ENCODE assay signal across 16 mouse cellular contexts in the genomic region with DNA sequence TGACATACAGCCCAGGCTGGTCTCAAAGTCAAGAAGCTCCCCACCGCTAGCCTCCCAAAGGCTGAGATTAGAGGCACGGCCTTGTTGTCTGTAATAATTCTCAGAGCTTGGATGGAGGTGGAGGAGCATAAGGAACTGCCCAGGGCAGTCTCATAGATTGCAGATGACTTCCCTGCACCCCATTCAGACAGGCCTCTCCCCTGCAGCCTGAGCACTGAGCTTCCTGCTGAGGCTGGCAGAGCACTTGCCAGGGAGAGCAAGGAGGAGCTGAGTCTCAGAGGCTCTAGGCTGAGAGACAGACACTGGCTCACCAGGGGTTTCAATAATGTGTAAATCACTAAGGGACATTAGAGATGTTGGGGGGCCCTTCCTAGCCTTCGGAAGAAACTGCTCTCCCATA.
A peak's percentile ranks its signal among the peaks of the same experiment; 100 is the strongest.
DNase-seq lines count a peak whose midpoint lies in the region; ATAC-seq and TF ChIP-seq lines count a peak whose summit lies in the region.
"Had no signal": no experiment of that assay in that cellular context is flagged by ENCODE, and none has a peak within 500 bp of the region (broad histone marks: within the 10 kb centered on the region; RNA-seq: fewer than 3 reads in every experiment).

No protein-coding gene starts in this region.

- H3K4me1 ChIP-seq in heart, adult 2 months (ENCODE audit: control insufficient read depth, insufficient read depth, low read length): peaks cover 2% of the 10 kb centered on the region; the same call in 1 of the 2 replicates
- peaks cover 20% of the 10 kb centered on the region for H3K4me1 ChIP-seq in hindbrain, embryonic 13.5 days (replicated peaks)
- peaks cover 19% of the 10 kb centered on the region for H3K4me1 ChIP-seq in midbrain, embryonic 13.5 days (replicated peaks)
- H3K4me1 ChIP-seq in neural tube, embryonic 15.5 days: peaks cover 18% of the 10 kb centered on the region
- H3K4me1 ChIP-seq: embryonic facial prominence, embryonic 15.5 days had no signal

- H3K4me3 ChIP-seq in heart, adult 2 months: no peak overlapping the region
- no peak overlapping the region for H3K4me3 ChIP-seq in hindbrain, embryonic 13.5 days
- no peak overlapping the region for H3K4me3 ChIP-seq in midbrain, embryonic 13.5 days (replicated peaks)
- H3K4me3 ChIP-seq in neural tube, embryonic 15.5 days (replicated peaks): no peak overlapping the region
- H3K4me3 ChIP-seq: embryonic facial prominence, embryonic 15.5 days; heart, embryonic 15.5 days; limb, embryonic 13.5 days had no signal

- no peaks in the 10 kb centered on the region for H3K36me3 ChIP-seq in heart, adult 2 months (ENCODE audit: control insufficient read depth, insufficient read depth, low read length)
- H3K36me3 ChIP-seq in hindbrain, embryonic 13.5 days: no peaks in the 10 kb centered on the region
- no peaks in the 10 kb centered on the region for H3K36me3 ChIP-seq in midbrain, embryonic 13.5 days
- no peaks in the 10 kb centered on the region for H3K36me3 ChIP-seq in neural tube, embryonic 15.5 days
- H3K36me3 ChIP-seq: embryonic facial prominence, embryonic 15.5 days; heart, embryonic 15.5 days; limb, embryonic 13.5 days had no signal

- no peak overlapping the region for H3K27ac ChIP-seq in heart, adult 2 months
- peak overlapping the region; percentile 48 for H3K27ac ChIP-seq in hindbrain, embryonic 13.5 days
- peak overlapping the region; percentile 35 for H3K27ac ChIP-seq in midbrain, embryonic 13.5 days
- H3K27ac ChIP-seq in neural tube, embryonic 15.5 days (replicated peaks): peak overlapping the region; percentile 51; the same call in 1 of the 2 replicates
- H3K27ac ChIP-seq: embryonic facial prominence, embryonic 15.5 days; heart, embryonic 15.5 days; limb, embryonic 13.5 days; liver, embryonic 14.5 days had no signal

- no peak for TF ChIP-seq POLR2A in heart, adult 2 months (IDR thresholded peaks at IDR 0.05; ENCODE audit: insufficient read depth, low read depth, low read length)

- no peaks in the 10 kb centered on the region for H3K27me3 ChIP-seq in heart, adult 2 months (ENCODE audit: control insufficient read depth, insufficient read depth, low read length)
- H3K27me3 ChIP-seq in hindbrain, embryonic 13.5 days: no peaks in the 10 kb centered on the region
- no peaks in the 10 kb centered on the region for H3K27me3 ChIP-seq in midbrain, embryonic 13.5 days
- H3K27me3 ChIP-seq in neural tube, embryonic 15.5 days (replicated peaks): no peaks in the 10 kb centered on the region
- H3K27me3 ChIP-seq: embryonic facial prominence, embryonic 15.5 days; heart, embryonic 15.5 days; limb, embryonic 13.5 days had no signal

- intact Hi-C loops in heart, adult 2 months (cut with DNase I): no loop called here
- intact Hi-C loops in heart, postnatal 14 days (cut with DNase I): no loop called here

- ATAC-seq in hindbrain, embryonic 13.5 days (ENCODE audit: low FRiP score): peak; percentile 54; the same call in 1 of the 2 replicates
- ATAC-seq in midbrain, embryonic 13.5 days: peak; percentile 27; the same call in 1 of the 2 replicates
- peak; percentile 45; the same call in 1 of the 2 replicates for ATAC-seq in neural tube, embryonic 15.5 days (ENCODE audit: low FRiP score)

- no peak for TF ChIP-seq CTCF in heart, adult 2 months (IDR thresholded peaks at IDR 0.05)

- peak; percentile 80 for DNase-seq in heart, adult 11 months
- DNase-seq in heart, adult 2 months: no peak
- DNase-seq in lung, postnatal 25 days (ENCODE audit: low spot score): no peak
- DNase-seq in heart, postnatal 14 days: no peak
- DNase-seq: kidney, adult 2 months; kidney, postnatal 25 days; layer of hippocampus, adult 9-11 months; right cerebral cortex, postnatal 25 days; thymus, adult 18-20 months had no signal

- no peaks in the 10 kb centered on the region for H3K9me3 ChIP-seq in hindbrain, embryonic 13.5 days
- no peaks in the 10 kb centered on the region for H3K9me3 ChIP-seq in midbrain, embryonic 13.5 days
- no peaks in the 10 kb centered on the region for H3K9me3 ChIP-seq in neural tube, embryonic 15.5 days (replicated peaks)
- H3K9me3 ChIP-seq: embryonic facial prominence, embryonic 15.5 days; heart, embryonic 15.5 days; limb, embryonic 13.5 days had no signal

- no peak overlapping the region for H3K9ac ChIP-seq in heart, adult 2 months (ENCODE audit: low read depth, low read length)
- H3K9ac ChIP-seq in hindbrain, embryonic 13.5 days: peak overlapping the region; percentile 19; the same call in 1 of the 2 replicates
- 0 out of 2 replicates have a peak overlapping the region, but pooled peaks have one; percentile 23 for H3K9ac ChIP-seq in midbrain, embryonic 13.5 days (replicated peaks)
- no peak overlapping the region for H3K9ac ChIP-seq in neural tube, embryonic 15.5 days (replicated peaks)
- H3K9ac ChIP-seq: embryonic facial prominence, embryonic 15.5 days; heart, embryonic 15.5 days; limb, embryonic 13.5 days; liver, embryonic 14.5 days had no signal

- H3K79me2 ChIP-seq in heart, adult 2 months (replicated peaks; ENCODE audit: control insufficient read depth, insufficient read depth, low read length): no peaks in the 10 kb centered on the region

- no peak overlapping the region for H3K4me2 ChIP-seq in hindbrain, embryonic 13.5 days
- H3K4me2 ChIP-seq in midbrain, embryonic 13.5 days (replicated peaks): no peak overlapping the region
- H3K4me2 ChIP-seq in neural tube, embryonic 15.5 days: no peak overlapping the region
- H3K4me2 ChIP-seq: embryonic facial prominence, embryonic 15.5 days; heart, embryonic 15.5 days; limb, embryonic 13.5 days had no signal

- WGBS in heart, adult 2 months: 90% methylated on average over 3 of the region's 3 CpGs
- WGBS in hindbrain, embryonic 13.5 days: 50% methylated on average over 3 of the region's 3 CpGs
- 39% methylated on average over 3 of the region's 3 CpGs for WGBS in midbrain, embryonic 13.5 days
- WGBS in neural tube, embryonic 15.5 days: 29% methylated on average over 3 of the region's 3 CpGs

- no peak for TF ChIP-seq EP300 in heart, adult 2 months (IDR thresholded peaks at IDR 0.05; ENCODE audit: insufficient read depth, low read depth, low read length)

Comparison
In these comparisons a context has a peak if more than half of its experiments do, and no peak if none do; other contexts are left out.
1. H3K9ac ChIP-seq: peak in hindbrain, embryonic 13.5 days (single experiment) and midbrain, embryonic 13.5 days (single experiment); none in heart, adult 2 months (single experiment) and neural tube, embryonic 15.5 days (single experiment).
2. Peak in every context shown above with its lines, with median percentiles within 50 percentile points of each other: ATAC-seq.